Mouse (Mus musculus) cerebellum, postnatal 25 days (tissue): ENCODE measurements at regions not wholly inside any gene's neighbourhood (a gene's known extent, or its start where the extent isn't known, plus 50 kb on each side); places are given as distances from the start of the nearest gene placed in this dataset.
A peak's percentile ranks its signal among the peaks of the same experiment; 100 is the strongest.

Experiments used
- DNase-seq, 2 experiments: peaks; one replicate each; pipeline ENCODE4 v3.0.0; 2021; ENCODE audit warnings: mixed read lengths in 2 of 2

- DNase-seq = no peak
These were observed 720.7 kb downstream of the Cypt12 start for GRCm38 (mm10) chr3:18668936-18669335.

- no peak for DNase-seq
These were observed 722.0 kb downstream of the Cypt12 start for GRCm38 (mm10) chr3:18670203-18670700.

- no peak for DNase-seq
These were observed 723.5 kb downstream of the Cypt12 start for GRCm38 (mm10) chr3:18671681-18672080.

- peak; percentile 95 for DNase-seq
These were observed 735.3 kb downstream of the Cypt12 start for GRCm38 (mm10) chr3:18683346-18684101.

GRCm38 (mm10) chr3:18695113-18695792 is 747.0 kb downstream of the Cypt12 start:
- DNase-seq = no peak

- no peak for DNase-seq
These were observed 748.9 kb downstream of the Cypt12 start for GRCm38 (mm10) chr3:18696981-18697660.

GRCm38 (mm10) chr3:18698106-18698505 is 749.9 kb downstream of the Cypt12 start:
- no peak for DNase-seq

- DNase-seq = no peak
These were observed 757.0 kb downstream of the Cypt12 start for GRCm38 (mm10) chr3:18705165-18705564.

GRCm38 (mm10) chr3:18705756-18706155 is 757.5 kb downstream of the Cypt12 start:
- peak; percentile 15 to 23 for DNase-seq

GRCm38 (mm10) chr3:18706356-18706755 is 758.1 kb downstream of the Cypt12 start:
- DNase-seq = peak in 1 of 2 experiments; percentile 16

- DNase-seq = no peak
These were observed 759.5 kb downstream of the Cypt12 start for GRCm38 (mm10) chr3:18707730-18708129.

- DNase-seq = no peak
These were observed 763.5 kb downstream of the Cypt12 start for GRCm38 (mm10) chr3:18711661-18712060.

GRCm38 (mm10) chr3:18713986-18714385 is 765.8 kb downstream of the Cypt12 start:
- DNase-seq = no peak

- DNase-seq = no peak
These were observed 766.9 kb downstream of the Cypt12 start for GRCm38 (mm10) chr3:18714968-18715630.

- peak in 1 of 2 experiments; percentile 31 for DNase-seq
These were observed 767.6 kb downstream of the Cypt12 start for GRCm38 (mm10) chr3:18715776-18716175.

GRCm38 (mm10) chr3:18725507-18725906 is 777.3 kb downstream of the Cypt12 start:
- no peak for DNase-seq

GRCm38 (mm10) chr3:18731251-18731650 is 783.0 kb downstream of the Cypt12 start:
- DNase-seq = peak; percentile 49 to 51

- no peak for DNase-seq
These were observed 783.5 kb downstream of the Cypt12 start for GRCm38 (mm10) chr3:18731674-18732073.

- DNase-seq = no peak
These were observed 785.3 kb downstream of the Cypt12 start for GRCm38 (mm10) chr3:18733540-18733939.

- no peak for DNase-seq
These were observed 790.7 kb downstream of the Cypt12 start for GRCm38 (mm10) chr3:18738946-18739345.

GRCm38 (mm10) chr3:18740344-18740743 is 792.1 kb downstream of the Cypt12 start:
- DNase-seq = no peak

- no peak for DNase-seq
These were observed 795.3 kb downstream of the Cypt12 start for GRCm38 (mm10) chr3:18743474-18743873.

- no peak for DNase-seq
These were observed 796.0 kb downstream of the Cypt12 start for GRCm38 (mm10) chr3:18744216-18744615.
